Mouse (Mus musculus) testis, adult 2 months (tissue): ENCODE data around the gene Edem2.

ENCODE experiments used
- CTCF ChIP-seq: fragments of 200-500 bp; IDR thresholded peaks from 2 replicates; pipeline ENCODE4 v1.5.1; 2012; ENCODE audit warnings: low read depth, mild to moderate bottlenecking, inconsistent platforms, low read length, moderate library complexity; ENCODE audit not compliant: control insufficient read depth, insufficient read depth, insufficient replicate concordance
- POLR2A ChIP-seq: fragments of 200-500 bp; IDR thresholded peaks from 2 replicates; pipeline ENCODE4 v1.6.1; 2012; ENCODE audit warnings: low read depth, mild to moderate bottlenecking, inconsistent platforms, low read length, moderate library complexity; ENCODE audit not compliant: control insufficient read depth

DNA sequence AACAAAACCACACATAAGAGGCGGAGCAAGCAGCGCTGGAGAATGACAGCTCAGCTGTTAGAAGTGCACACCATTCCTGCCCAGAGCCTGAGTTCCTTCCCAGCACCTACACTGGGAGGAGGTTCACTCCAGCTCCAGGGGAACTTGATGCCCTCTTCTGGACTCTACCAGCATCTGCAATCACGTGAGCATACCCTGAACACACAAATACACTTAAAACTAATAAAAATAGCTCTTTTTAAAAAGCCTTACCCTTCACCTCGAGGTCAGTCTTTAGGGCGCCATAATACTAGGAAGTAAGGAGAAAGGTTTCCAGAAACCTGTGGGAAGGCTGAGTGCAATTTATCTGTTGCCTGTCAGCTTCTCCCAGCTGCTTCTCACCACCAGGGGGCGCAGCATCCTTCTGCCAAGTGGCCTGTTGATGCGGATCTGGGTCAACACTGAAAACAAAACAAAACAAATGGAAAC, 33.1 kb downstream of the Edem2 start:
- TF ChIP-seq POLR2A: no peak
- peak; percentile 94 for TF ChIP-seq CTCF
